Mouse (Mus musculus) heart, postnatal 0 days (tissue): ENCODE data around the gene Pank2.

Experiments
- CTCF ChIP-seq: IDR thresholded peaks from 2 replicates; pipeline ENCODE4 v1.5.1; 2016; ENCODE audit warnings: antibody characterized with exemption, control low read depth, low read depth
- EP300 ChIP-seq: IDR thresholded peaks from 2 replicates; pipeline ENCODE4 v1.6.1; 2016; ENCODE audit warnings: antibody characterized with exemption, low read depth

GRCm38 (mm10) chr2:131253681-131254328 is 8.5 kb upstream of the Pank2 start:
- TF ChIP-seq CTCF (peak; percentile 87), EP300 (no peak)
